Mouse (Mus musculus) limb, embryonic 13.5 days (tissue): Measurements from ENCODE around the gene Cacna2d3. TPM values are rescaled to one million over a fixed set of nuclear protein-coding genes. Genes with fewer than 3 reads are reported as not detected.

Experiments
- ATAC-seq: fragments of 200-750 bp; cut with Nextera tagmentation; 2 replicates; pipeline ENCODE4 v1.8.0; 2017; ENCODE audit warnings: low read depth, moderate number of reproducible peaks, moderate TSS enrichment; ENCODE audit not compliant: low FRiP score
- H3K27ac ChIP-seq: fragments of 300-500 bp; sonication (generic); 2 replicates; pipeline ENCODE4 v1.5.1; 2015; ENCODE audit warnings: inconsistent platforms, mild to moderate bottlenecking, moderate library complexity
- H3K27me3 ChIP-seq: fragments of 300-500 bp; sonication (generic); 2 replicates; pipeline ENCODE4 v1.6.1; 2015; ENCODE audit warnings: mild to moderate bottlenecking, inconsistent platforms
- H3K36me3 ChIP-seq: fragments of 300-500 bp; sonication (generic); 2 replicates; pipeline ENCODE4 v1.6.1; 2015; ENCODE audit warnings: inconsistent platforms, mild to moderate bottlenecking, moderate library complexity
- H3K4me1 ChIP-seq: fragments of 300-500 bp; sonication (generic); 2 replicates; pipeline ENCODE4 v1.6.1; 2015; ENCODE audit warnings: inconsistent platforms
- H3K4me2 ChIP-seq: fragments of 300-500 bp; sonication (generic); replicated peaks from 2 replicates; pipeline ENCODE4 v1.6.1; 2015; ENCODE audit warnings: inconsistent platforms, mild to moderate bottlenecking, moderate library complexity
- H3K4me3 ChIP-seq: fragments of 300-500 bp; sonication (generic); 2 replicates; pipeline ENCODE4 v1.5.1; 2015; ENCODE audit warnings: moderate library complexity, mild to moderate bottlenecking, inconsistent platforms
- H3K9ac ChIP-seq: fragments of 300-500 bp; sonication (generic); 2 replicates; pipeline ENCODE4 v1.6.1; 2015; ENCODE audit warnings: mild to moderate bottlenecking, inconsistent platforms
- H3K9me3 ChIP-seq: fragments of 300-500 bp; sonication (generic); 2 replicates; pipeline ENCODE4 v1.6.1; 2016; ENCODE audit warnings: inconsistent platforms
- WGBS: fragments of 180-500 bp; shearing (Covaris S2); methylation state at CpG from one replicate; pipeline ENCODE4 v1.1.7; 2015; 5-methylcytosine and 5-hydroxymethylcytosine counted together
- polyA plus RNA-seq: library from polyadenylated mRNA; unstranded; fragments of >200 nt; fragmentation: Nextera tagmentation; extraction: Ambion mirVana; gene quantifications from 2 replicates; pipeline ENCODE4 v1.2.1, GENCODE M21; 2015

Cacna2d3 gene
- polyA plus RNA-seq, 1 experiment from 2014 or later = 5.3 TPM

GRCm38 (mm10) chr14:29403849-29404808 is 317.5 kb downstream of the Cacna2d3 start:
- H3K27me3 ChIP-seq = 0 out of 2 replicates have a peak, but pooled peaks cover 3% of the 10 kb centered on the region
- 71% methylated on average over 8 of the region's 8 CpGs for WGBS
- ATAC-seq = no peak
- peaks cover 28% of the 10 kb centered on the region for H3K4me1 ChIP-seq
- H3K4me3 ChIP-seq = no peak overlapping the region
- H3K9ac ChIP-seq = no peak overlapping the region
- H3K27ac ChIP-seq = no peak overlapping the region
- H3K36me3 ChIP-seq = no peaks in the 10 kb centered on the region
- no peak overlapping the region for H3K4me2 ChIP-seq
- no peaks in the 10 kb centered on the region for H3K9me3 ChIP-seq

- peak; percentile 61; the same call in 1 of the 2 replicates for ATAC-seq
- no peak overlapping the region for H3K4me2 ChIP-seq
- H3K4me1 ChIP-seq = peaks cover 28% of the 10 kb centered on the region
- H3K9ac ChIP-seq = no peak overlapping the region
- WGBS = 36% methylated on average over 8 of the region's 8 CpGs
- H3K27me3 ChIP-seq = 0 out of 2 replicates have a peak, but pooled peaks cover 3% of the 10 kb centered on the region
- H3K9me3 ChIP-seq = no peaks in the 10 kb centered on the region
- no peak overlapping the region for H3K4me3 ChIP-seq
- H3K27ac ChIP-seq = no peak overlapping the region
- no peaks in the 10 kb centered on the region for H3K36me3 ChIP-seq
These were observed 319.2 kb downstream of the Cacna2d3 start for GRCm38 (mm10) chr14:29402471-29402870.

GRCm38 (mm10) chr14:29393786-29394185 is 327.9 kb downstream of the Cacna2d3 start:
- H3K27ac ChIP-seq = no peak overlapping the region
- no peaks in the 10 kb centered on the region for H3K36me3 ChIP-seq

GRCm38 (mm10) chr14:29392851-29393250 is 328.8 kb downstream of the Cacna2d3 start:
- WGBS = 94% methylated on average over 3 of the region's 3 CpGs
- Histone ChIP-seq H3K27me3 (no peaks in the 10 kb centered on the region), H3K36me3 (no peaks in the 10 kb centered on the region), H3K9me3 (no peaks in the 10 kb centered on the region), H3K9ac (no peak overlapping the region), H3K4me1 (peaks cover 7% of the 10 kb centered on the region; the same call in 1 of the 2 replicates), H3K4me2 (no peak overlapping the region), H3K27ac (no peak overlapping the region), H3K4me3 (no peak overlapping the region)
- no peak for ATAC-seq

More at GRCm38 (mm10) chr14:29393786-29394185, 327.9 kb downstream of the Cacna2d3 start:
- no peak overlapping the region for H3K4me3 ChIP-seq
- no peaks in the 10 kb centered on the region for H3K9me3 ChIP-seq
- H3K4me1 ChIP-seq = peaks cover 7% of the 10 kb centered on the region; the same call in 1 of the 2 replicates
- 68% methylated on average over 8 of the region's 8 CpGs for WGBS
- H3K27me3 ChIP-seq = no peaks in the 10 kb centered on the region
- no peak overlapping the region for H3K4me2 ChIP-seq
- no peak for ATAC-seq
- H3K9ac ChIP-seq = no peak overlapping the region

GRCm38 (mm10) chr14:29391489-29391888 is 330.2 kb downstream of the Cacna2d3 start:
- H3K27me3 ChIP-seq = no peaks in the 10 kb centered on the region
- H3K4me3 ChIP-seq = no peak overlapping the region
- no peaks in the 10 kb centered on the region for H3K9me3 ChIP-seq
- peaks cover 7% of the 10 kb centered on the region; the same call in 1 of the 2 replicates for H3K4me1 ChIP-seq
- WGBS = 54% methylated on average over 2 of the region's 2 CpGs
- ATAC-seq = no peak
- no peak overlapping the region for H3K4me2 ChIP-seq
- H3K27ac ChIP-seq = no peak overlapping the region
- no peak overlapping the region for H3K9ac ChIP-seq
- H3K36me3 ChIP-seq = no peaks in the 10 kb centered on the region

GRCm38 (mm10) chr14:29387761-29388160 is 333.9 kb downstream of the Cacna2d3 start:
- Histone ChIP-seq H3K4me2 (no peak overlapping the region), H3K27me3 (no peaks in the 10 kb centered on the region), H3K27ac (no peak overlapping the region), H3K9ac (no peak overlapping the region), H3K4me1 (no peaks in the 10 kb centered on the region), H3K4me3 (no peak overlapping the region), H3K36me3 (no peaks in the 10 kb centered on the region), H3K9me3 (no peaks in the 10 kb centered on the region)
- WGBS = 80% methylated on average over 3 of the region's 3 CpGs
- ATAC-seq = no peak

GRCm38 (mm10) chr14:29385500-29385899 is 336.2 kb downstream of the Cacna2d3 start:
- H3K9me3 ChIP-seq = no peaks in the 10 kb centered on the region
- no peak overlapping the region for H3K4me2 ChIP-seq
- no peak overlapping the region for H3K4me3 ChIP-seq
- H3K27me3 ChIP-seq = no peaks in the 10 kb centered on the region
- no peak overlapping the region for H3K27ac ChIP-seq
- H3K36me3 ChIP-seq = no peaks in the 10 kb centered on the region
- H3K9ac ChIP-seq = no peak overlapping the region
- no peaks in the 10 kb centered on the region for H3K4me1 ChIP-seq
- ATAC-seq = no peak

GRCm38 (mm10) chr14:29382786-29383185 is 338.9 kb downstream of the Cacna2d3 start:
- 91% methylated on average over 2 of the region's 2 CpGs for WGBS
- no peak for ATAC-seq

GRCm38 (mm10) chr14:29366911-29367310 is 354.8 kb downstream of the Cacna2d3 start:
- H3K27ac ChIP-seq = no peak overlapping the region
- H3K36me3 ChIP-seq = no peaks in the 10 kb centered on the region
- H3K9ac ChIP-seq = no peak overlapping the region
- 0 out of 2 replicates have a peak, but pooled peaks cover 2% of the 10 kb centered on the region for H3K27me3 ChIP-seq
- WGBS = 44% methylated on average over 5 of the region's 5 CpGs
- ATAC-seq = no peak
- no peaks in the 10 kb centered on the region for H3K9me3 ChIP-seq
- no peak overlapping the region for H3K4me2 ChIP-seq
- peaks cover 12% of the 10 kb centered on the region for H3K4me1 ChIP-seq
- no peak overlapping the region for H3K4me3 ChIP-seq

More at GRCm38 (mm10) chr14:29382786-29383185, 338.9 kb downstream of the Cacna2d3 start:
- Histone ChIP-seq H3K27me3 (no peaks in the 10 kb centered on the region), H3K36me3 (no peaks in the 10 kb centered on the region), H3K4me1 (no peaks in the 10 kb centered on the region), H3K4me2 (no peak overlapping the region), H3K9me3 (no peaks in the 10 kb centered on the region), H3K27ac (no peak overlapping the region), H3K4me3 (no peak overlapping the region), H3K9ac (no peak overlapping the region)

- 0 out of 2 replicates have a peak, but pooled peaks cover 2% of the 10 kb centered on the region for H3K27me3 ChIP-seq
- WGBS = 38% methylated on average over 3 of the region's 3 CpGs
- ATAC-seq = no peak
These were observed 359.2 kb downstream of the Cacna2d3 start for GRCm38 (mm10) chr14:29362448-29362847.

GRCm38 (mm10) chr14:29350627-29351026 is 371.0 kb downstream of the Cacna2d3 start:
- WGBS = 23% methylated on average over 4 of the region's 4 CpGs
- Histone ChIP-seq H3K36me3 (no peaks in the 10 kb centered on the region), H3K9ac (no peak overlapping the region), H3K4me1 (0 out of 2 replicates have a peak, but pooled peaks cover 4% of the 10 kb centered on the region), H3K27me3 (no peaks in the 10 kb centered on the region), H3K27ac (no peak overlapping the region), H3K4me2 (no peak overlapping the region), H3K4me3 (no peak overlapping the region), H3K9me3 (no peaks in the 10 kb centered on the region)
- ATAC-seq = no peak

More at GRCm38 (mm10) chr14:29362448-29362847, 359.2 kb downstream of the Cacna2d3 start:
- no peak overlapping the region for H3K4me2 ChIP-seq
- no peak overlapping the region for H3K4me3 ChIP-seq
- no peaks in the 10 kb centered on the region for H3K36me3 ChIP-seq
- H3K27ac ChIP-seq = no peak overlapping the region
- peaks cover 12% of the 10 kb centered on the region for H3K4me1 ChIP-seq
- no peaks in the 10 kb centered on the region for H3K9me3 ChIP-seq
- no peak overlapping the region for H3K9ac ChIP-seq

GRCm38 (mm10) chr14:29341581-29341980 is 380.1 kb downstream of the Cacna2d3 start:
- H3K36me3 ChIP-seq = no peaks in the 10 kb centered on the region
- ATAC-seq = no peak
- no peak overlapping the region for H3K9ac ChIP-seq
- no peaks in the 10 kb centered on the region for H3K4me1 ChIP-seq
- H3K27me3 ChIP-seq = no peaks in the 10 kb centered on the region
- H3K4me2 ChIP-seq = no peak overlapping the region
- H3K27ac ChIP-seq = no peak overlapping the region
- no peak overlapping the region for H3K4me3 ChIP-seq
- 94% methylated on average over 6 of the region's 6 CpGs for WGBS
- H3K9me3 ChIP-seq = no peaks in the 10 kb centered on the region
